Mouse (Mus musculus) myocyte (in vitro differentiated cells): ENCODE results near the gene Adap1.

Experiments used
- MYOD1 ChIP-seq, 3 experiments: IDR thresholded peaks; one replicate each; pipeline ENCODE4 v1.6.1; 2011; ENCODE audit warnings: control low read depth in 2 of 3, low read depth in 2 of 3, mild to moderate bottlenecking in 2 of 3, moderate library complexity in 1 of 3; ENCODE audit not compliant: insufficient read length in 2 of 3, control insufficient read depth in 1 of 3
- POLR2A ChIP-seq: IDR thresholded peaks from one replicate; pipeline ENCODE4 v1.6.1; 2011; ENCODE audit warnings: low read depth, mild to moderate bottlenecking, control low read depth, moderate library complexity; ENCODE audit not compliant: insufficient read length
- USF1 ChIP-seq: IDR thresholded peaks from one replicate; pipeline ENCODE4 v1.6.1; 2011; ENCODE audit warnings: low read depth, mild to moderate bottlenecking, control low read depth, moderate library complexity

- no peak for TF ChIP-seq POLR2A
- no peak for TF ChIP-seq USF1
- TF ChIP-seq MYOD1 (IDR thresholded peaks at IDR 0.05; ENCODE audit: control insufficient read depth in 1 of 3, insufficient read length in 2 of 3, low read depth in 2 of 3), result no peak
These were observed 39.1 kb downstream of the Adap1 start for GRCm38 (mm10) chr5:139286142-139286941.
